Mouse (Mus musculus): ENCODE results near the gene Prkar1b. TPM values are rescaled to one million over a fixed set of nuclear protein-coding genes. Genes with fewer than 3 reads are reported as not detected.

Prkar1b gene
- polyA plus RNA-seq, 1 experiment from 2014 or later, result 5.3 TPM

DNA sequence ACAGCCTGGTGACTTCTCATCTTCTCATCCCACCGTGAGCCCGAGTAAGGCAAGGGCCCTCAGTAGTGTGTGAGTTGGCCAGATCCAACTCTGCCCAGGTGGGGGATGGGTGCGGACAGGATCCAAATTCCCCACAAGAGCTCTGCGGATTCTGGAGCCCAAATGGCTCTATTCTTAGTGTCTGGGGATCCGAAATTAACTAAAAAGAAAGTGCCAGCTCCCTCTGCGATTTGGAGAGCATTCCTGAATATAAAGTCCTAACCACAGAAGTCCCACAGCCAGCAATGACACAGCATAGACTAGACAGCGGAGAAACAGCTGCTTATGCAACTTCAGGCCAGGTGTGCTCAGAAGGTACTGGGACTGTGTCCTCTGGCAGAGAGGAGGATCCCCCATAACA lies 100.4 kb downstream of the Prkar1b start:
- 75% methylated on average over 7 of the region's 7 CpGs for WGBS
- no peaks in the 10 kb centered on the region for H3K4me1 ChIP-seq (replicated peaks; ENCODE audit: control insufficient read depth, insufficient read depth, low read length)
- ATAC-seq (replicated peaks; ENCODE audit: low FRiP score), result no peak

GRCm38 (mm10) chr5:139047171-139047570 lies 102.6 kb downstream of the Prkar1b start:
- H3K9me3 ChIP-seq (ENCODE audit: control insufficient read depth, low read length), result no peaks in the 10 kb centered on the region
- no peaks in the 10 kb centered on the region for H3K4me1 ChIP-seq (replicated peaks; ENCODE audit: control insufficient read depth, insufficient read depth, low read length)
- no peak overlapping the region for H3K4me3 ChIP-seq (ENCODE audit: low read depth, low read length)
- DNase-seq (ENCODE audit: low spot score) (no peak), ATAC-seq (replicated peaks; ENCODE audit: low FRiP score) (no peak)
- H3K27ac ChIP-seq (ENCODE audit: low read depth, low read length), result no peak overlapping the region
- H3K4me2 ChIP-seq, result no peak overlapping the region
- 74% methylated on average over 2 of the region's 2 CpGs for WGBS
- H3K9ac ChIP-seq (ENCODE audit: low read depth, low read length), result no peak overlapping the region
- no peaks in the 10 kb centered on the region for H3K27me3 ChIP-seq (replicated peaks; ENCODE audit: control insufficient read depth, insufficient read depth, low read length)
- H3K36me3 ChIP-seq (ENCODE audit: control insufficient read depth, insufficient read depth, low read length), result no peaks in the 10 kb centered on the region

More for the DNA sequence above, 100.4 kb downstream of the Prkar1b start:
- Histone ChIP-seq H3K9ac (ENCODE audit: low read depth, low read length) (no peak overlapping the region), H3K36me3 (ENCODE audit: control insufficient read depth, insufficient read depth, low read length) (no peaks in the 10 kb centered on the region), H3K27me3 (replicated peaks; ENCODE audit: control insufficient read depth, insufficient read depth, low read length) (no peaks in the 10 kb centered on the region), H3K9me3 (ENCODE audit: control insufficient read depth, low read length) (no peaks in the 10 kb centered on the region), H3K27ac (ENCODE audit: low read depth, low read length) (no peak overlapping the region), H3K4me3 (ENCODE audit: low read depth, low read length) (no peak overlapping the region), H3K4me2 (no peak overlapping the region)
- DNase-seq (ENCODE audit: low spot score), result no peak

DNA sequence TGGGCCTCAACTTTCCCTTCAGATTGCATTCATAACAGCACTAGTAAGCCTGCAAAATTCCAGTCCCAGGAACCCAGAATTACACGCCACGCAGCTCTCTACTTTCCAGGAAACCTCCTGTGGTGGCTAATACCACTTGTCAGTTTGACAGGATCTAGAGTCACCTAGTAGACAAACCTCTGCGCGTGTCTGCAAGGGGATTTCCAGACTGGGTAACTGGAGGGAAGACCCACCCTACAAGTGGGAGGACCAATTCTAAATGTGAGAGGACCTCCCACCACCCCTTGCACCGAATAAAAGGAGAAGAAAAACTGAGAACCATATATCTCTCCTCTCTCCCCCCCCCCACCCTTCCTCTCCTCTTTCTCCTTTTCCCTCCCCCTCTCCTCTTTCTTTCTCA lies 103.2 kb downstream of the Prkar1b start:
- no peak overlapping the region for H3K4me3 ChIP-seq (ENCODE audit: low read depth, low read length)
- WGBS, result 51% methylated on average over 5 of the region's 5 CpGs
- no peaks in the 10 kb centered on the region for H3K36me3 ChIP-seq (ENCODE audit: control insufficient read depth, insufficient read depth, low read length)
- H3K27me3 ChIP-seq (replicated peaks; ENCODE audit: control insufficient read depth, insufficient read depth, low read length), result no peaks in the 10 kb centered on the region
- no peak overlapping the region for H3K27ac ChIP-seq (ENCODE audit: low read depth, low read length)
- H3K9ac ChIP-seq (ENCODE audit: low read depth, low read length), result no peak overlapping the region
- H3K9me3 ChIP-seq (ENCODE audit: control insufficient read depth, low read length), result no peaks in the 10 kb centered on the region
- H3K4me2 ChIP-seq, result no peak overlapping the region
- DNase-seq (ENCODE audit: low spot score) (no peak), ATAC-seq (replicated peaks; ENCODE audit: low FRiP score) (no peak)
- H3K4me1 ChIP-seq (replicated peaks; ENCODE audit: control insufficient read depth, insufficient read depth, low read length), result no peaks in the 10 kb centered on the region

DNA sequence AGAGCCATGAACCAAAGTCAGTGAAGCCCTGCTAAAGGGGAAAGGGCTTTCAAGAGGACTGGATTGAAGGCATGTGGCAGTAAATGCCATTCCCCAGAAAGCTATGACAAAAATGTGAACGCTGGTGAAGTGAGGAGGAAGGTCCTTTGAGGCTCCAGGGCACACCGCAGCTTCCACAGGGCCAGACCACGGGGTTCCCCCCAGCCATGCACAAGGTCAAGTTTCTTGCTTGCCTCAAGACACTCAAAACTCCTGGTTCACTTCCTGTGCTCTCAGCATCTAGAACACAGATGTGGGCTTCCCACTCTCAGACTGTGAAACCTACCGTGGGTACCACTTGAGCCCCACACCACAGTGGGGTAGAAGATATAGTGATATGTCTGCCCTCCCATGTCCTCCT lies 106.3 kb downstream of the Prkar1b start:
- H3K9ac ChIP-seq (ENCODE audit: low read depth, low read length), result no peak overlapping the region
- WGBS, result 63% methylated on average over 4 of the region's 4 CpGs
- no peak for DNase-seq (ENCODE audit: low spot score)
- no peak overlapping the region for H3K4me2 ChIP-seq
- no peaks in the 10 kb centered on the region for H3K9me3 ChIP-seq (ENCODE audit: control insufficient read depth, low read length)
- H3K4me3 ChIP-seq (ENCODE audit: low read depth, low read length), result no peak overlapping the region
- no peaks in the 10 kb centered on the region for H3K36me3 ChIP-seq (ENCODE audit: control insufficient read depth, insufficient read depth, low read length)
- ATAC-seq (replicated peaks; ENCODE audit: low FRiP score), result no peak
- H3K27ac ChIP-seq (ENCODE audit: low read depth, low read length), result no peak overlapping the region
- H3K27me3 ChIP-seq (replicated peaks; ENCODE audit: control insufficient read depth, insufficient read depth, low read length), result no peaks in the 10 kb centered on the region
- H3K4me1 ChIP-seq (replicated peaks; ENCODE audit: control insufficient read depth, insufficient read depth, low read length), result no peaks in the 10 kb centered on the region

- Histone ChIP-seq H3K9me3 (ENCODE audit: control insufficient read depth, low read length) (no peaks in the 10 kb centered on the region), H3K9ac (ENCODE audit: low read depth, low read length) (no peak overlapping the region), H3K36me3 (ENCODE audit: control insufficient read depth, insufficient read depth, low read length) (no peaks in the 10 kb centered on the region), H3K27me3 (replicated peaks; ENCODE audit: control insufficient read depth, insufficient read depth, low read length) (no peaks in the 10 kb centered on the region), H3K27ac (ENCODE audit: low read depth, low read length) (no peak overlapping the region), H3K4me2 (no peak overlapping the region), H3K4me3 (ENCODE audit: low read depth, low read length) (no peak overlapping the region), H3K4me1 (replicated peaks; ENCODE audit: control insufficient read depth, insufficient read depth, low read length) (no peaks in the 10 kb centered on the region)
- 56% methylated on average over 12 of the region's 12 CpGs for WGBS
- DNase-seq (ENCODE audit: low spot score) (no peak), ATAC-seq (replicated peaks; ENCODE audit: low FRiP score) (no peak)
Measured at GRCm38 (mm10) chr5:139042299-139042698, 107.5 kb downstream of the Prkar1b start.

DNA sequence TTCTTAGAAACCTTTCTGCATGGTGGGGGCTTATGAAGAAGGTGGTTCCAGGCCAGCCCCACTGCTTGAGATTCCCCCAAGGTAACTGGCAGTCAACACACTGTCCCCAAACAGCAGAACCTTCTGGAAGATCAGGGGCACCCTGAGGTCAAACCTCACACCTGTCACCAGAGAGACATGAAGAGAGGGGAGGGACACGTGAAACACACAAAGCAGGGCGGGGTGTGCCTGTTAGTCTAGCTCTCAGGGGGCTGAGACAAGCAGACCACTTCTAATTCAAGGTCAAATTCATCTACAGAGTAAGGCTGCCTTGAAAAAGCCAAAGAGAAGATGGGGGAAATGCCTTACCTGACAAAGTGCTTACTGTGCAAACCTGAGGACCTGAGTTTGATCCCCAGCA lies 114.6 kb downstream of the Prkar1b start:
- no peak overlapping the region for H3K27ac ChIP-seq (ENCODE audit: low read depth, low read length)
- H3K36me3 ChIP-seq (ENCODE audit: control insufficient read depth, insufficient read depth, low read length), result no peaks in the 10 kb centered on the region
- no peaks in the 10 kb centered on the region for H3K27me3 ChIP-seq (replicated peaks; ENCODE audit: control insufficient read depth, insufficient read depth, low read length)
- 70% methylated on average over 2 of the region's 2 CpGs for WGBS
- no peak overlapping the region for H3K9ac ChIP-seq (ENCODE audit: low read depth, low read length)
- DNase-seq (ENCODE audit: low spot score) (no peak), ATAC-seq (replicated peaks; ENCODE audit: low FRiP score) (no peak)
- H3K9me3 ChIP-seq (ENCODE audit: control insufficient read depth, low read length), result no peaks in the 10 kb centered on the region
- no peak overlapping the region for H3K4me2 ChIP-seq
- no peaks in the 10 kb centered on the region; the same call in 1 of the 2 replicates for H3K4me1 ChIP-seq (replicated peaks; ENCODE audit: control insufficient read depth, insufficient read depth, low read length)
- no peak overlapping the region for H3K4me3 ChIP-seq (ENCODE audit: low read depth, low read length)

- DNase-seq (ENCODE audit: low spot score) (no peak), ATAC-seq (replicated peaks; ENCODE audit: low FRiP score) (no peak)
- no peak overlapping the region for H3K27ac ChIP-seq (ENCODE audit: low read depth, low read length)
Measured at GRCm38 (mm10) chr5:139034746-139035145, 115.1 kb downstream of the Prkar1b start.

DNA sequence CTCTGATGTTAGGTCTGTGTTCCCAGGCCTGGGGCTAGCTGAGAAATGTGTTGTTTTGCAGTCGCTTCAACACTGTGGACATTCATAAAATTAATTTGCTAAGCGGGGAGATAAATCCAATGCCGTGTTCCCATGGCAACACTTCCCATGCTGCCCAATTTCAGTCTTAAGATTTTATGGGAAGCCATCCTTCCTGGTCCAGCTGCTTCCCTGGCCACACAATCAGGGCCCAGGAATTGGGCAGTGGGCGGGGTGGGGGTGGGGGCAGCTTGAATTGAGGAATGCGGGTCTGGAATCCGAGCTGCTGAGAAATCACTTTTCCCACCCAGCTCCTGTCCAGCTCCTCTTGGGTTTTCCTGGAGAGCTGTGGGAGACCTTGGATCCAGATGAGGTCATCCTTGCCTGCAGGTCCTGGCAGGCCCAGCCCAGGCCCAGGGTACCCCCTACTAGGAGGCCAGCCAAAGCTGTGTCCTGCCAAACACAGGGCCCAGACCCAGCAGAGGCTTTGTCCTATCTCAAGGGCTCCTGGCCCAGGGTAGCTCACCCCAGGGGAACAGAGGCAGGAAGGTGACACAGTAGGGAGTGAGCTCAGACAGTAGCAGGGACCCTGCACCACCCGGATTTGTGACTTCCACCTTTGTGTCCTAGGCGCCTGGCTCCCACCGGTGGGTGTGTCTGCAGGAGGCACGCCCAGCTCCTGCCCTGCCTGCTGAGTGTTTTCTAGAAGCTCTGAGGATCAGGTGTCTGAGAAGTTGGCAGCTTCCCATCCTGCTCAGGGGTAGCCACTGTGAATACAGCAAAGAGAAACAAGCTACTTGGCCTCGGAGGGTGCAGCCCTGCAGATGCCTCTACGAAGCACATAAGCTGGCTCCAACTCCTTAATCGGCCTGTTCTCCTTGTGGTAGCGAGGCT lies 116.1 kb downstream of the Prkar1b start:
- Histone ChIP-seq H3K4me2 (no peak overlapping the region), H3K4me1 (replicated peaks; ENCODE audit: control insufficient read depth, insufficient read depth, low read length) (no peaks in the 10 kb centered on the region; the same call in 1 of the 2 replicates), H3K4me3 (ENCODE audit: low read depth, low read length) (no peak overlapping the region), H3K9me3 (ENCODE audit: control insufficient read depth, low read length) (no peaks in the 10 kb centered on the region), H3K9ac (ENCODE audit: low read depth, low read length) (no peak overlapping the region), H3K36me3 (ENCODE audit: control insufficient read depth, insufficient read depth, low read length) (no peaks in the 10 kb centered on the region), H3K27me3 (replicated peaks; ENCODE audit: control insufficient read depth, insufficient read depth, low read length) (no peaks in the 10 kb centered on the region), H3K27ac (ENCODE audit: low read depth, low read length) (no peak overlapping the region)
- ATAC-seq (replicated peaks; ENCODE audit: low FRiP score), result peak; percentile 26; the same call in 1 of the 2 replicates
- DNase-seq (ENCODE audit: low spot score), result no peak
- 51% methylated on average over 14 of the region's 14 CpGs for WGBS

More at GRCm38 (mm10) chr5:139034746-139035145, 115.1 kb downstream of the Prkar1b start:
- no peaks in the 10 kb centered on the region for H3K27me3 ChIP-seq (replicated peaks; ENCODE audit: control insufficient read depth, insufficient read depth, low read length)
- H3K9ac ChIP-seq (ENCODE audit: low read depth, low read length), result no peak overlapping the region
- H3K4me3 ChIP-seq (ENCODE audit: low read depth, low read length), result no peak overlapping the region
- 53% methylated on average over 6 of the region's 6 CpGs for WGBS
- H3K4me1 ChIP-seq (replicated peaks; ENCODE audit: control insufficient read depth, insufficient read depth, low read length), result no peaks in the 10 kb centered on the region; the same call in 1 of the 2 replicates
- no peaks in the 10 kb centered on the region for H3K36me3 ChIP-seq (ENCODE audit: control insufficient read depth, insufficient read depth, low read length)
- H3K4me2 ChIP-seq, result no peak overlapping the region
- no peaks in the 10 kb centered on the region for H3K9me3 ChIP-seq (ENCODE audit: control insufficient read depth, low read length)

GRCm38 (mm10) chr5:139027603-139028002 lies 122.2 kb downstream of the Prkar1b start:
- Histone ChIP-seq H3K9ac (ENCODE audit: low read depth, low read length) (no peak overlapping the region), H3K36me3 (ENCODE audit: control insufficient read depth, insufficient read depth, low read length) (no peaks in the 10 kb centered on the region), H3K9me3 (ENCODE audit: control insufficient read depth, low read length) (no peaks in the 10 kb centered on the region), H3K4me1 (replicated peaks; ENCODE audit: control insufficient read depth, insufficient read depth, low read length) (no peaks in the 10 kb centered on the region), H3K4me2 (no peak overlapping the region), H3K27ac (ENCODE audit: low read depth, low read length) (no peak overlapping the region), H3K4me3 (ENCODE audit: low read depth, low read length) (no peak overlapping the region), H3K27me3 (replicated peaks; ENCODE audit: control insufficient read depth, insufficient read depth, low read length) (no peaks in the 10 kb centered on the region)
- WGBS, result 73% methylated on average over 15 of the region's 15 CpGs
- ATAC-seq (replicated peaks; ENCODE audit: low FRiP score), result no peak
- no peak for DNase-seq (ENCODE audit: low spot score)
